Mouse (Mus musculus): ENCODE measurements around the gene Fgd1. TPM values are rescaled to one million over a fixed set of nuclear protein-coding genes. Genes with fewer than 3 reads are reported as not detected.

Gene Fgd1
- polyA plus RNA-seq, 1 experiment, result 2.2 TPM

- no peak overlapping the region for H3K4me3 ChIP-seq (replicated peaks; ENCODE audit: control insufficient read depth, low read depth, low read length)
- TF ChIP-seq CTCF (IDR thresholded peaks at IDR 0.05; ENCODE audit: control insufficient read depth, insufficient read depth, low read length), result no peak
- no peak for TF ChIP-seq POLR2A (IDR thresholded peaks at IDR 0.05; ENCODE audit: borderline replicate concordance, control insufficient read depth, low read depth, low read length)
These were observed 954 bp downstream of the Fgd1 start for GRCm38 (mm10) chrX:151046777-151047430.

GRCm38 (mm10) chrX:151047431-151048058 is 1.6 kb downstream of the Fgd1 start:
- TF ChIP-seq CTCF (IDR thresholded peaks at IDR 0.05; ENCODE audit: control insufficient read depth, insufficient read depth, low read length) (no peak), POLR2A (IDR thresholded peaks at IDR 0.05; ENCODE audit: borderline replicate concordance, control insufficient read depth, low read depth, low read length) (no peak)
- Histone ChIP-seq H3K27ac (ENCODE audit: control insufficient read depth, insufficient read depth, low read depth, low read length, poor library complexity) (no peak overlapping the region), H3K4me1 (ENCODE audit: control insufficient read depth, insufficient read depth, low read length) (no peaks in the 10 kb centered on the region), H3K4me3 (replicated peaks; ENCODE audit: control insufficient read depth, low read depth, low read length) (no peak overlapping the region)
- WGBS, result 15% methylated on average over 54 of the region's 56 CpGs

More at GRCm38 (mm10) chrX:151046777-151047430, 954 bp downstream of the Fgd1 start:
- 13% methylated on average over 44 of the region's 62 CpGs for WGBS
- H3K4me1 ChIP-seq (ENCODE audit: control insufficient read depth, insufficient read depth, low read length), result no peaks in the 10 kb centered on the region
- no peak overlapping the region for H3K27ac ChIP-seq (ENCODE audit: control insufficient read depth, insufficient read depth, low read depth, low read length, poor library complexity)

GRCm38 (mm10) chrX:151049661-151050215 is 3.8 kb downstream of the Fgd1 start:
- Histone ChIP-seq H3K4me1 (ENCODE audit: control insufficient read depth, insufficient read depth, low read length) (no peaks in the 10 kb centered on the region), H3K4me3 (replicated peaks; ENCODE audit: control insufficient read depth, low read depth, low read length) (no peak overlapping the region), H3K27ac (ENCODE audit: control insufficient read depth, insufficient read depth, low read depth, low read length, poor library complexity) (no peak overlapping the region)
- TF ChIP-seq CTCF (IDR thresholded peaks at IDR 0.05; ENCODE audit: control insufficient read depth, insufficient read depth, low read length) (no peak), POLR2A (IDR thresholded peaks at IDR 0.05; ENCODE audit: borderline replicate concordance, control insufficient read depth, low read depth, low read length) (no peak)
- WGBS, result 70% methylated on average over 8 of the region's 8 CpGs

GRCm38 (mm10) chrX:151050337-151050736 is 4.4 kb downstream of the Fgd1 start:
- Histone ChIP-seq H3K27ac (ENCODE audit: control insufficient read depth, insufficient read depth, low read depth, low read length, poor library complexity) (no peak overlapping the region), H3K4me3 (replicated peaks; ENCODE audit: control insufficient read depth, low read depth, low read length) (no peak overlapping the region), H3K4me1 (ENCODE audit: control insufficient read depth, insufficient read depth, low read length) (no peaks in the 10 kb centered on the region)
- TF ChIP-seq POLR2A (IDR thresholded peaks at IDR 0.05; ENCODE audit: borderline replicate concordance, control insufficient read depth, low read depth, low read length) (no peak), CTCF (IDR thresholded peaks at IDR 0.05; ENCODE audit: control insufficient read depth, insufficient read depth, low read length) (no peak)
- 69% methylated on average over 7 of the region's 7 CpGs for WGBS

- Histone ChIP-seq H3K27ac (ENCODE audit: control insufficient read depth, insufficient read depth, low read depth, low read length, poor library complexity) (no peak overlapping the region), H3K4me1 (ENCODE audit: control insufficient read depth, insufficient read depth, low read length) (no peaks in the 10 kb centered on the region), H3K4me3 (replicated peaks; ENCODE audit: control insufficient read depth, low read depth, low read length) (no peak overlapping the region)
- WGBS, result 94% methylated on average over 5 of the region's 6 CpGs
- TF ChIP-seq CTCF (IDR thresholded peaks at IDR 0.05; ENCODE audit: control insufficient read depth, insufficient read depth, low read length) (no peak), POLR2A (IDR thresholded peaks at IDR 0.05; ENCODE audit: borderline replicate concordance, control insufficient read depth, low read depth, low read length) (no peak)
These were observed 8.5 kb downstream of the Fgd1 start for GRCm38 (mm10) chrX:151054489-151054888.

GRCm38 (mm10) chrX:151055559-151055958 is 9.6 kb downstream of the Fgd1 start:
- H3K27ac ChIP-seq (ENCODE audit: control insufficient read depth, insufficient read depth, low read depth, low read length, poor library complexity), result no peak overlapping the region
- no peak overlapping the region for H3K4me3 ChIP-seq (replicated peaks; ENCODE audit: control insufficient read depth, low read depth, low read length)
- no peaks in the 10 kb centered on the region for H3K4me1 ChIP-seq (ENCODE audit: control insufficient read depth, insufficient read depth, low read length)
- WGBS, result 45% methylated on average over 1 of the region's 1 CpGs
- no peak for TF ChIP-seq POLR2A (IDR thresholded peaks at IDR 0.05; ENCODE audit: borderline replicate concordance, control insufficient read depth, low read depth, low read length)
- no peak for TF ChIP-seq CTCF (IDR thresholded peaks at IDR 0.05; ENCODE audit: control insufficient read depth, insufficient read depth, low read length)

GRCm38 (mm10) chrX:151059346-151059745 is 13.4 kb downstream of the Fgd1 start:
- 89% methylated on average over 1 of the region's 1 CpGs for WGBS
- Histone ChIP-seq H3K27ac (ENCODE audit: control insufficient read depth, insufficient read depth, low read depth, low read length, poor library complexity) (no peak overlapping the region), H3K4me1 (ENCODE audit: control insufficient read depth, insufficient read depth, low read length) (no peaks in the 10 kb centered on the region), H3K4me3 (replicated peaks; ENCODE audit: control insufficient read depth, low read depth, low read length) (no peak overlapping the region)
- no peak for TF ChIP-seq CTCF (IDR thresholded peaks at IDR 0.05; ENCODE audit: control insufficient read depth, insufficient read depth, low read length)
- TF ChIP-seq POLR2A (IDR thresholded peaks at IDR 0.05; ENCODE audit: borderline replicate concordance, control insufficient read depth, low read depth, low read length), result no peak

GRCm38 (mm10) chrX:151061615-151062299 is 15.8 kb downstream of the Fgd1 start:
- H3K4me1 ChIP-seq (ENCODE audit: control insufficient read depth, insufficient read depth, low read length), result no peaks in the 10 kb centered on the region
- H3K4me3 ChIP-seq (replicated peaks; ENCODE audit: control insufficient read depth, low read depth, low read length), result no peak overlapping the region
- 10% methylated on average over 3 of the region's 3 CpGs for WGBS
- no peak overlapping the region for H3K27ac ChIP-seq (ENCODE audit: control insufficient read depth, insufficient read depth, low read depth, low read length, poor library complexity)
- TF ChIP-seq POLR2A (IDR thresholded peaks at IDR 0.05; ENCODE audit: borderline replicate concordance, control insufficient read depth, low read depth, low read length) (no peak), CTCF (IDR thresholded peaks at IDR 0.05; ENCODE audit: control insufficient read depth, insufficient read depth, low read length) (no peak)
